In the genomic region with DNA sequence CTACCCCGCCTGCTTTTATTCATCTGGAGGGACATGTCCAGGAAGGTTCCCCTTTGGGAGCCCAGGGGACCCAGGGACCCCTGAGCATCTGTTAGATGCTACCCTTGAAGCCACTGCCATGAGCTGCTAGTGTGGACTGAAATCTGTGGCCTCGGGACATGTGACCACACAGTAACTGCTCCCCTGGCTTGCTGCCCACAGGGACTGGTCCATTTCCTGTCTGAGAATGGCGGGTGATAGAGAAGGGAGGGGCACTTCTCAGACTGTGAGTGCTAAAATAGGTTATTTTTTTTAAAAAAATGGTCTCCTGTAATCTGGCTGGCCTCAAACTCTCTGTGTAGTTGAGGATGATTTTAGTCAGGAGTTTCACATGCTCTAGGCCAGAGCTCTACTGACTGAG, we compare ENCODE assay signal across 8 mouse cellular contexts. TPM values are rescaled to one million over a fixed set of nuclear protein-coding genes. Genes with fewer than 3 reads are reported as not detected.
A peak's percentile ranks its signal among the peaks of the same experiment; 100 is the strongest.
DNase-seq lines count a peak whose midpoint lies in the region; ATAC-seq and TF ChIP-seq lines count a peak whose summit lies in the region.

No protein-coding gene starts in this region.

- WGBS in bone marrow, adult 2 months: 5% methylated on average over 3 of the region's 3 CpGs
- 23% methylated on average over 3 of the region's 3 CpGs for WGBS in intestine, embryonic 14.5 days
- 12% methylated on average over 3 of the region's 3 CpGs for WGBS in liver, embryonic 12.5 days (ENCODE audit: insufficient replicate concordance)
- 41% methylated on average over 3 of the region's 3 CpGs for WGBS in neural tube, embryonic 14.5 days

- H3K4me2 ChIP-seq in intestine, embryonic 14.5 days (ENCODE audit: low read length): peak overlapping the region; percentile 1; the same call in 1 of the 2 replicates
- H3K4me2 ChIP-seq in liver, embryonic 12.5 days: no peak overlapping the region
- H3K4me2 ChIP-seq in neural tube, embryonic 14.5 days (ENCODE audit: low read depth, low read length): no peak overlapping the region

- peak overlapping the region; percentile 52 for H3K27ac ChIP-seq in layer of hippocampus, adult 2 months
- H3K27ac ChIP-seq in bone marrow, adult 2 months (ENCODE audit: control insufficient read depth, insufficient read depth, low read depth, low read length, poor library complexity): peak overlapping the region; percentile 19; the same call in 1 of the 2 replicates
- H3K27ac ChIP-seq in intestine, embryonic 14.5 days (ENCODE audit: low read depth): peak overlapping the region; percentile 83
- H3K27ac ChIP-seq in liver, embryonic 12.5 days: peak overlapping the region; percentile 71
- H3K27ac ChIP-seq in neural tube, embryonic 14.5 days (ENCODE audit: low read depth, low read length): peak overlapping the region; percentile 56; the same call in 1 of the 2 replicates

- H3K36me3 ChIP-seq in intestine, embryonic 14.5 days (ENCODE audit: control insufficient read depth, insufficient read depth, low read length): no peaks in the 10 kb centered on the region; the same call in 1 of the 2 replicates
- H3K36me3 ChIP-seq in liver, embryonic 12.5 days: no peaks in the 10 kb centered on the region
- no peaks in the 10 kb centered on the region for H3K36me3 ChIP-seq in neural tube, embryonic 14.5 days (ENCODE audit: control insufficient read depth, insufficient read depth, low read length)

- no peak overlapping the region for H3K4me3 ChIP-seq in layer of hippocampus, adult 2 months
- no peak overlapping the region for H3K4me3 ChIP-seq in bone marrow, adult 2 months (replicated peaks; ENCODE audit: control insufficient read depth, low read depth, low read length)
- no peak overlapping the region for H3K4me3 ChIP-seq in intestine, embryonic 14.5 days (ENCODE audit: low read depth, low read length)
- H3K4me3 ChIP-seq in liver, embryonic 12.5 days: no peak overlapping the region
- no peak overlapping the region for H3K4me3 ChIP-seq in neural tube, embryonic 14.5 days (ENCODE audit: low read depth, low read length)

- peak in 1 of 2 experiments; percentile 41 for DNase-seq in layer of hippocampus, adult 2 months (ENCODE audit: low spot score in 2 of 2)
- DNase-seq in layer of hippocampus, adult 8-10 months (ENCODE audit: low spot score in 2 of 2): no peak
- DNase-seq in intestine, embryonic 14.5 days (ENCODE audit: low spot score): no peak
- DNase-seq in layer of hippocampus, postnatal 36 days: no peak

- H3K9me3 ChIP-seq in intestine, embryonic 14.5 days (ENCODE audit: control insufficient read depth, low read length): no peaks in the 10 kb centered on the region
- H3K9me3 ChIP-seq in liver, embryonic 12.5 days (replicated peaks): no peaks in the 10 kb centered on the region
- no peaks in the 10 kb centered on the region for H3K9me3 ChIP-seq in neural tube, embryonic 14.5 days (ENCODE audit: control insufficient read depth, low read length)

- no peak for TF ChIP-seq POLR2A in bone marrow, adult 2 months (IDR thresholded peaks at IDR 0.05; ENCODE audit: borderline replicate concordance, control insufficient read depth, low read depth, low read length)

- ATAC-seq in granulocyte monocyte progenitor cell, adult 5-6 weeks (replicated peaks; ENCODE audit: poor library complexity, severe bottlenecking): peak; percentile 39
- no peak for ATAC-seq in intestine, embryonic 14.5 days (replicated peaks; ENCODE audit: low FRiP score, low TSS enrichment, low read depth)
- ATAC-seq in liver, embryonic 12.5 days: no peak
- no peak for ATAC-seq in neural tube, embryonic 14.5 days (ENCODE audit: low read depth)

- 0 out of 2 replicates have a peak overlapping the region, but pooled peaks have one; percentile 20 for H3K9ac ChIP-seq in intestine, embryonic 14.5 days (ENCODE audit: low read length)
- H3K9ac ChIP-seq in liver, embryonic 12.5 days: no peak overlapping the region
- H3K9ac ChIP-seq in neural tube, embryonic 14.5 days (replicated peaks; ENCODE audit: low read depth, low read length): no peak overlapping the region

- peaks cover 4% of the 10 kb centered on the region for H3K4me1 ChIP-seq in bone marrow, adult 2 months (ENCODE audit: control insufficient read depth, insufficient read depth, low read length)
- peaks cover 80% of the 10 kb centered on the region for H3K4me1 ChIP-seq in intestine, embryonic 14.5 days (replicated peaks; ENCODE audit: control insufficient read depth, insufficient read depth, low read length)
- H3K4me1 ChIP-seq in liver, embryonic 12.5 days: peaks cover 76% of the 10 kb centered on the region
- peaks cover 36% of the 10 kb centered on the region for H3K4me1 ChIP-seq in neural tube, embryonic 14.5 days (ENCODE audit: control insufficient read depth, insufficient read depth, low read length)

- no peaks in the 10 kb centered on the region for H3K27me3 ChIP-seq in intestine, embryonic 14.5 days (replicated peaks; ENCODE audit: control insufficient read depth, insufficient read depth, low read length)
- H3K27me3 ChIP-seq in liver, embryonic 12.5 days (replicated peaks): peaks cover 12% of the 10 kb centered on the region; the same call in 1 of the 2 replicates
- no peaks in the 10 kb centered on the region for H3K27me3 ChIP-seq in neural tube, embryonic 14.5 days (ENCODE audit: control insufficient read depth, insufficient read depth, low read length)

- TF ChIP-seq CTCF in layer of hippocampus, adult 2 months (conservative IDR thresholded peaks at IDR 0.05): no peak
- no peak for TF ChIP-seq CTCF in bone marrow, adult 2 months (IDR thresholded peaks at IDR 0.05; ENCODE audit: control insufficient read depth, insufficient read depth, low read length)

RNA-seq across cellular contexts. Expression of a gene that starts 5.8 kb away (rescaled TPM):
- total RNA-seq in layer of hippocampus, adult 2 months (2021): 10 to 100 TPM; 14.5 to 14.9 TPM
- total RNA-seq in layer of hippocampus, adult 8-10 months (2022): 10 to 100 TPM; 21.8 to 39.3 (median 32.1) TPM
- 2.1 and 9.9 TPM in 2 replicates for polyA plus RNA-seq in bone marrow, adult 2 months (2011; ENCODE audit: insufficient read depth, insufficient read length, low replicate concordance, missing spikeins)
- 7.9 and 20.5 TPM in 2 replicates for total RNA-seq in granulocyte monocyte progenitor cell, adult 5-6 weeks (2014; fragmentation: Nextera tagmentation)
- 6.2 and 9.6 TPM in 2 replicates for total RNA-seq in granulocyte monocyte progenitor cell, adult 5-6 weeks (2017)
- 22.3 and 25.2 TPM in 2 replicates for polyA plus RNA-seq in intestine, embryonic 14.5 days (2014; fragmentation: Nextera tagmentation; extraction: Ambion mirVana)
- polyA plus RNA-seq in liver, embryonic 12.5 days (2016; fragmentation: Nextera tagmentation; extraction: Ambion mirVana): 11.9 and 12.4 TPM in 2 replicates
- polyA plus RNA-seq in neural tube, embryonic 14.5 days (2014; fragmentation: Nextera tagmentation; extraction: Ambion mirVana): 11.8 and 18.3 TPM in 2 replicates
- 10 to 100 TPM; 14.0 to 17.7 TPM for total RNA-seq in layer of hippocampus, postnatal 36 days (2021)

RNA-seq across cellular contexts. Expression of a gene that starts 34.7 kb away (rescaled TPM):
- total RNA-seq in layer of hippocampus, adult 2 months (2021): 100 to 1,000 TPM; 550 to 603 TPM
- total RNA-seq in layer of hippocampus, adult 8-10 months (2022): 100 to 1,000 TPM; 583 to 634 (median 610) TPM
- polyA plus RNA-seq in bone marrow, adult 2 months (2011; ENCODE audit: insufficient read depth, insufficient read length, low replicate concordance, missing spikeins): 2.5 and 3.2 TPM in 2 replicates
- total RNA-seq in granulocyte monocyte progenitor cell, adult 5-6 weeks (2014; fragmentation: Nextera tagmentation): 3.5 and 6.3 TPM in 2 replicates
- 1.3 and 1.6 TPM in 2 replicates for total RNA-seq in granulocyte monocyte progenitor cell, adult 5-6 weeks (2017)
- polyA plus RNA-seq in intestine, embryonic 14.5 days (2014; fragmentation: Nextera tagmentation; extraction: Ambion mirVana): 26.7 and 27.0 TPM in 2 replicates
- 5.8 and 5.9 TPM in 2 replicates for polyA plus RNA-seq in liver, embryonic 12.5 days (2016; fragmentation: Nextera tagmentation; extraction: Ambion mirVana)
- 290 and 312 TPM in 2 replicates for polyA plus RNA-seq in neural tube, embryonic 14.5 days (2014; fragmentation: Nextera tagmentation; extraction: Ambion mirVana)
- total RNA-seq in layer of hippocampus, postnatal 36 days (2021): 100 to 1,000 TPM; 561 to 604 TPM

Comparison
In these comparisons a context has a peak if more than half of its experiments do, and no peak if none do; other contexts are left out.
1. H3K27ac ChIP-seq: peak in every context shown above with its lines; median percentile 83 in intestine, embryonic 14.5 days; 71 in liver, embryonic 12.5 days; 56 in neural tube, embryonic 14.5 days; 52 in layer of hippocampus, adult 2 months; 19 in bone marrow, adult 2 months.
2. RNA of a gene that starts 34.7 kb away (total RNA-seq): 583 to 634 TPM in layer of hippocampus, adult 8-10 months, 561 to 604 TPM in layer of hippocampus, postnatal 36 days and 550 to 603 TPM in layer of hippocampus, adult 2 months; 1.3 to 6.3 TPM in granulocyte monocyte progenitor cell, adult 5-6 weeks; every median in the first group is over 10 times any median in the second.